Mouse (Mus musculus) cerebellum, adult 2 months (tissue): Measurements from ENCODE around the gene Tjp2. TPM values are rescaled to one million over a fixed set of nuclear protein-coding genes. Genes with fewer than 3 reads are reported as not detected.

Experiments used
- DNase-seq, 2 experiments: peaks; one replicate each; pipeline ENCODE4 v3.0.0; 2021
- H3K27ac ChIP-seq: fragments of 200-500 bp; 2 replicates; pipeline ENCODE4 v1.5.1; 2012; ENCODE audit warnings: low read length, control low read depth, inconsistent platforms; ENCODE audit not compliant: insufficient read depth
- H3K27me3 ChIP-seq: fragments of 200-500 bp; 2 replicates; pipeline ENCODE4 v1.6.1; 2012; ENCODE audit warnings: inconsistent platforms, mild to moderate bottlenecking, low read length, moderate library complexity; ENCODE audit not compliant: control insufficient read depth, insufficient read depth
- H3K4me1 ChIP-seq: fragments of 200-500 bp; 2 replicates; pipeline ENCODE4 v1.6.1; 2011; ENCODE audit warnings: low read length; ENCODE audit not compliant: control insufficient read depth, insufficient read depth
- H3K4me3 ChIP-seq: fragments of 200-500 bp; replicated peaks from 2 replicates; pipeline ENCODE3; 2011; ENCODE audit warnings: mild to moderate bottlenecking, low read depth, low read length, control low read depth; ENCODE audit not compliant: insufficient read depth
- CTCF ChIP-seq: fragments of 200-500 bp; IDR thresholded peaks from 2 replicates; pipeline ENCODE4 v1.5.1; 2011; ENCODE audit warnings: low read depth, mild to moderate bottlenecking, control low read depth, low read length, moderate library complexity, borderline replicate concordance; ENCODE audit not compliant: insufficient read depth
- POLR2A ChIP-seq: fragments of 200-500 bp; IDR thresholded peaks from 2 replicates; pipeline ENCODE4 v1.6.1; 2011; ENCODE audit warnings: low read length, control low read depth, borderline replicate concordance; ENCODE audit not compliant: insufficient read depth
- WGBS: fragments of 180-500 bp; shearing (Covaris S2); methylation state at CpG from one replicate; pipeline ENCODE4 v1.1.7; 2018; 5-methylcytosine and 5-hydroxymethylcytosine counted together
- polyA plus RNA-seq: library from polyadenylated mRNA; depleted of rRNA; stranded (reverse); fragments of >200 nt; gene quantifications from 2 replicates; pipeline ENCODE4 v1.2.3, GENCODE M21; 2012

The Tjp2 gene
- polyA plus RNA-seq, 1 experiment: 26.5 TPM

DNA sequence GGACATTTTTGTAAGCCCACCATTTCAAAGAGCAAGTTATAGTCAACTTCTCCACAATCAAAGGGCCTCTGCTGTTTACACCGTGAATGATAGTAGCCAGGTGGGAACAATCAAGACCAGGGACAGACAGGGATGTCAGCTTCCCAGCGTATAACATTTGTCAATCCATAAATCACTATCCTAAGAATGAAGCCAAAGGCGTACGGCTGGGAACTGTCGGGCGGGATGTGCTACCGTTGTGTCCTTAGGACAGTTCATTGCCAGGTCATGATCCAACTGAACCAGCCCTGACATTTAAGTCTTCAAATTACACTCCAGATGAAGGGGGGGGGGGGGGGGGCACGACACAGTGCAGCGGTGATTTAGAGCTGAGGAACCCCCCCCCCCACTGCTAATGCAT, 65.5 kb downstream of the Tjp2 start:
- 65% methylated on average over 9 of the region's 9 CpGs for WGBS
- no peaks in the 10 kb centered on the region for H3K4me1 ChIP-seq
- DNase-seq: no peak
- no peak overlapping the region for H3K27ac ChIP-seq
- H3K27me3 ChIP-seq: no peaks in the 10 kb centered on the region
- no peak overlapping the region for H3K4me3 ChIP-seq
- no peak for TF ChIP-seq POLR2A
- TF ChIP-seq CTCF: no peak

DNA sequence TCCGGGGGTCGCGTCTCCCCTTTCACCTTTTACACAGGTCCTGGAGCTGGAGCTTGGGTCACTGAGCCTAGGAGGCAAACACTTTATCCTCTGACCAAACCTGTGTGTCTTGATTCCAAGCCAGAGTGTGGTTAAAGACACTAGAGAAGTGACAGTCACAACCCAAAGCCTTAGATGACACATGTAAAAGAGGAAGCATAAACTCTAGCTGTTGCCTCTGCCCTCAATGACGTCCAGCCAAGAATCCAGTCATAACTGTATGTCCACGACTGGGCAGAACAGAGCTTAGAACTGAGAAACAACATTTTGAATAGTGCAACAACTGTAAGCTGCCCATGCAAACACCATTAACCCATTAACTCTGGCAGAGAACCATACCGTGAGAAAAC, 68.8 kb downstream of the Tjp2 start:
- TF ChIP-seq POLR2A (no peak), CTCF (no peak)
- H3K27me3 ChIP-seq: no peaks in the 10 kb centered on the region
- H3K4me1 ChIP-seq: no peaks in the 10 kb centered on the region
- WGBS: 78% methylated on average over 6 of the region's 6 CpGs
- no peak overlapping the region for H3K27ac ChIP-seq
- no peak overlapping the region for H3K4me3 ChIP-seq
- DNase-seq: no peak

DNA sequence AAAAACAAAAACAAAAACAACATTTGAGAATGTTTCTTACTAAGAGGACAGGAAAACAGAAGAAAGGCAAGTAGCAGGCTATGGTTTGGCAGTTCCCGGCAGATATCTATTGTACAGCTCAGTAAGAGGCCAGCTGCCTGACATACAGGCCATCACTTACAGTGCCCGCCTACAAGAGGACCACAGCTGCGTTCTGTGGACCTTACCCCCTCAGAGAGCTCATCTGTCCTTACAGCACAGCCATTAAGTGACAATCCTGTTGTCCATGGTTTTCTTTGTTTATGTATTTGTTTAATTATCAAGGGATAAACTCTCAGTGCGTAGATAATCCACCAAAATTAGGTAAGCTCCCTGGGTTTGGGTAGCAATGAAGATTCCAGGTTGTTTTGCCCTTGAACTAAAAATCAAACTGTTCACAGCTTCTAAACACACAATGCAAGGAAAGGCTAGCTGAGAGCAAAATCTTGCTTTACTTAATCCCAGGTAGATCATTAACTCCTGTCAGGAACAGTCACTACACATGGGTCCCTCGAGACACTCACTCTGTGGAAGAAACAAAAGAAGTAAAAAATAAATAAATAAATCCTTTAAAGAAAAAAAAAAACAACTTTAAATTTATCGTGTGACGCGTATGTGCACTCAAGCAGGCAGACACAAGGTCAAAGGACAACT, 69.3 kb downstream of the Tjp2 start:
- H3K4me3 ChIP-seq: no peak overlapping the region
- H3K4me1 ChIP-seq: no peaks in the 10 kb centered on the region
- no peaks in the 10 kb centered on the region for H3K27me3 ChIP-seq
- no peak for DNase-seq
- TF ChIP-seq CTCF: no peak
- no peak for TF ChIP-seq POLR2A
- 76% methylated on average over 8 of the region's 8 CpGs for WGBS
- H3K27ac ChIP-seq: no peak overlapping the region

DNA sequence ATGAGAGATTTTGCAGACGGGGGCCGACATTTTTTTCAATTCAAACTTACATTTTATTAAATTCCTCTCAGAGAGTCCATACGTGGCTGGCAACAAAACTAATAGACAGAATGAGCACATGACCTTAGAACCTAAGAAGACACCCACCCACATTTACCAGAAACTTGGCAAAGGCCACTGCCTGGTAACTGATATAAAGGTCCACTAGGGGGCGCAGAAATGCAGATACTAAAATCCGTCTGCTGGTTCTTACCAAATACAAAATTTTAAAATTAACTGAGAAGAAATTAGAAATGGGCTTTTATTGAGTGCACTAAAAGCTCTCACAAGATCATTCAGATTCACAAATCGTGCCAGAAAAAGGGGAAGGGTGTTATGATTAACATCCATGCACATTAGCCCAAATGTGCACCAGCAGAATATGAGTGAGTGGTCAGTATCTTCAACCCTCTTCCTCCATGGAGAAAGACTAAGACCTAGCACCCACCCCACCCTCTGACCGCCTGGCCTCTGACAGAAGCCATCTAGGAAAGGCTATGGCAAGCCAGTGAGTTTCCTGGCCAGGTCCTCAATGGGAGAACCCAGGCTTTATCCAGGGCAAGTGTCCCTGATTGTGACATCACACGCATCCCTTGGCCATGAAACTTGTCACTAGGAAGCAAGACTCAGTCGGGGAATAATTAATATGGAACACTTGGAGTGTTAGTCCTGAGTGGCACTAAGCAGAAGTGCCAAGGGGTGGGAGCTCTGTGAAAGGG, 71.4 kb downstream of the Tjp2 start:
- TF ChIP-seq CTCF (peak; percentile 8; the same call in 1 of the 2 replicates), POLR2A (no peak)
- H3K27me3 ChIP-seq: no peaks in the 10 kb centered on the region
- H3K4me1 ChIP-seq: no peaks in the 10 kb centered on the region
- DNase-seq: peak; percentile 43 to 50
- WGBS: 48% methylated on average over 9 of the region's 9 CpGs
- H3K4me3 ChIP-seq: no peak overlapping the region
- H3K27ac ChIP-seq: no peak overlapping the region

DNA sequence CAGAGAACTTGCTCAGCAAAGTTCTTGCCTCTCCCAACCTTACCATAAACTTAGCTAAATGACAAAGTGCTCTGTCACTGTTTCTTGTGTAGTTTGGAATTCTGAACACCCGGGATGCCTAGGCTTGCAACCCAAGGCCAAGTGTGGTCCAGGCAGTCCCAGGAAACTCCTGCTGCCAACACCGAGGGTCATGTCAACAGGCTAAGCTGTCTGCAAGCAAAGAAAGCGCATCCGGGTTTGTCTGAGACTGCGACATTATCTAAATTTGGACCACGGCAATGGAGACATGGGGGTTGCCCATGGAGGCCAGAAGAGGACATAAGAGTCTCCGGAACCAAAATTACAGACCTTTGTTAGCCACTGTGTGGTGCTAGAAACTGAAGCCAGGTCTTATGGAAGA, 80.8 kb downstream of the Tjp2 start:
- H3K4me3 ChIP-seq: no peak overlapping the region
- no peaks in the 10 kb centered on the region for H3K4me1 ChIP-seq
- no peak for DNase-seq
- H3K27ac ChIP-seq: no peak overlapping the region
- 87% methylated on average over 7 of the region's 7 CpGs for WGBS
- no peak for TF ChIP-seq CTCF
- TF ChIP-seq POLR2A: no peak
- no peaks in the 10 kb centered on the region for H3K27me3 ChIP-seq

DNA sequence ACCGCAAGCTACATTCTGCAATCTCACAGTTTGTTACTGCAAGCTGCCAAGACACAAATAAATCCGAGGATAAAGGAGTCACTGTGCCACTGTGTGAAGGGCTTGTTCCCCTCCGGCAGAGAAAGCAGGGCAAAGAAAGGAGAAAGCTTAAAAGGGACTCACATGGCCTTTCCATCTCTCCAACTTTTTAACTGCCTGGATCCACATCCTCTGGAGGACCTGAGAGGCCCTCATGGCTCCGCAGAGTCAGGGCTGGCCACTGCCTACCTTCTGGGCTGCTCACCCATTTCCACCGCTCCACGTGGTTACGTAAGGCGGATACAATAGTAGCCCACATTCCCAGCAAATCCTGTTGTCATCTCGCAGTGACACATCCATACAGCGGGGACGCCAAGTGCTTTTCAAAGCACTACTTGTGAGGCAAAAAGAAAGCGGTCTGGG, 82.2 kb downstream of the Tjp2 start:
- no peaks in the 10 kb centered on the region for H3K27me3 ChIP-seq
- TF ChIP-seq POLR2A: no peak
- H3K27ac ChIP-seq: peak overlapping the region; percentile 44; the same call in 1 of the 2 replicates
- H3K4me1 ChIP-seq: no peaks in the 10 kb centered on the region
- peak; percentile 29 to 31 for DNase-seq
- 79% methylated on average over 12 of the region's 12 CpGs for WGBS
- H3K4me3 ChIP-seq: no peak overlapping the region

DNA sequence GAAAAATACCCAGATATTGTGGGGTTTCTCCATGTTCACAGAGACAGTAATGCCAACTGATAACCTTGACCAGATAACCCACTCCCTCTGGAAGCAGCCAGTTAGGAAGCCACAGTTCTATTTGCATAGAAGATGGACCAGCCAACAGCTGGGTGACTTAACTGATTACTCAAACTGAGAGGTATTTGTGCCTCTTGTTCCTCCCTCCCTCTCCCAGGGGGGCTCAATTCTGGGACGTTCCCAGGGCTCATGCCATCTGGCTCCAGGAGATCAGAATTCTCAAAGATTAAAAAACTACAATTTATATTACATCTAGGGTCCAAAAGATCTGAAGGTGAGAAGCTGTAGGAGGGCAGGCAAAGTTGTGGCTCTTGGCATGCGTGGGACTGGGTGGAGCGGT, 84.5 kb downstream of the Tjp2 start:
- 56% methylated on average over 3 of the region's 3 CpGs for WGBS
- Histone ChIP-seq H3K27me3 (no peaks in the 10 kb centered on the region), H3K27ac (no peak overlapping the region), H3K4me3 (no peak overlapping the region), H3K4me1 (no peaks in the 10 kb centered on the region)
- no peak for DNase-seq
- TF ChIP-seq CTCF (no peak), POLR2A (no peak)

DNA sequence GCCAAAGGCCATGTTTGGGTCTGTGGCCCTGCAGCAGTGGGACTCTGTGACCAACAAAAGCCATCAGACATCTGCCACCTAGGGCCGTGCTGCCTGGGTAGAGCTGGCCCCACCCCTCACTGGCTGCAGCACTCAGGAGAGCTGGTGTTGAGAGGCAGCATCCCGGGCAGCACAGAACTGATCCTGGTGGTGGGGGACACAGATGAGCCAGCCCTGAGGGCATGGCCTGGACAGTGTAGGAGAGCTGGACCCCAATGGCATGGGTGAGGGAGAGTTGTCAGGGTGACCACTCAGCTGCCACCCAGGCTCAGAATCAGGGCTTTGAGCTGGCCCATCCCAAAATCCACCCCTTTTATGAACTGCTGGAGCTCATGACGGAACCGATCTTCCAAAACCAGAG, 87.4 kb downstream of the Tjp2 start:
- no peak for DNase-seq
- TF ChIP-seq CTCF (no peak), POLR2A (no peak)
- no peaks in the 10 kb centered on the region for H3K27me3 ChIP-seq
- H3K27ac ChIP-seq: no peak overlapping the region
- no peak overlapping the region for H3K4me3 ChIP-seq
- WGBS: 66% methylated on average over 4 of the region's 4 CpGs
- no peaks in the 10 kb centered on the region for H3K4me1 ChIP-seq
